Mouse (Mus musculus) liver, embryonic 14.5 days (tissue): ENCODE measurements around the gene Ccl4.

Source experiments
- CTCF ChIP-seq: IDR thresholded peaks from 2 replicates; pipeline ENCODE4 v1.5.1; 2016; ENCODE audit warnings: antibody characterized with exemption, low read depth, control low read depth
- EP300 ChIP-seq: IDR thresholded peaks from 2 replicates; pipeline ENCODE4 v1.6.1; 2016; ENCODE audit warnings: antibody characterized with exemption, low read depth

DNA sequence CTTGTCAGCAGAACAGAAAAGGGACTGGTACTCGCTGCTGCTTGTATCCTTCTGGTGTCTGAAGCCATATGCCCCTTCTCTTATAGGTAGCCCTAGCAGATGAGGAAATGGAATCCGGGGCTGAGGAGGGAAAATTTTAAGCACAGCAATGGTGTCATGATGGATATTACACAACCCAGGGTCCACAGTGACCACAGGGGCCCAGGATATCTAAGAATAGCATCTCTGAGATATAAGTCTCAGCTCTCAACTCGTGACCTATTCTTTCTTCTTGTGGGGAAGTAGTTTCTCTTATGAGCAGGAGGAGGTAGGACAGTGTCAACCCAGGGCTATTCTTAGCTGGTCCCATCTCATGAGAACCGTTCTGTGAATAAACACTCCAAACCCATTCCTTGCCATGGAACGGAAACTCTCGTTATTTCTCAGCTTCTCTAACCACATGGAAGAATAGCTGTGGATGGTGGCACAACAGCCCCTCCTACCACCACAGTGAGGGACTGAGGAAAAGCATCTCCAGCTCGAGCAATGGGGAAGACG lies 13.0 kb upstream of the Ccl4 start, which contains the start of gene Ccl3:
- TF ChIP-seq CTCF (no peak), EP300 (no peak)
